Mouse (Mus musculus): Measurements from ENCODE around the gene Pabpc4l. TPM values are rescaled to one million over a fixed set of nuclear protein-coding genes. Genes with fewer than 3 reads are reported as not detected.
"Not testable (repeated sequence)": the region's sequence is repeated elsewhere in the genome, so short reads cannot be mapped to it uniquely, and the experiment has no call there.

The Pabpc4l gene
- total RNA-seq (2021), result under 1 TPM; 0.26 to 0.81 TPM
- long read RNA-seq, experiment 1, result 0 reads
- long read RNA-seq, experiment 2, result 0 reads

DNA sequence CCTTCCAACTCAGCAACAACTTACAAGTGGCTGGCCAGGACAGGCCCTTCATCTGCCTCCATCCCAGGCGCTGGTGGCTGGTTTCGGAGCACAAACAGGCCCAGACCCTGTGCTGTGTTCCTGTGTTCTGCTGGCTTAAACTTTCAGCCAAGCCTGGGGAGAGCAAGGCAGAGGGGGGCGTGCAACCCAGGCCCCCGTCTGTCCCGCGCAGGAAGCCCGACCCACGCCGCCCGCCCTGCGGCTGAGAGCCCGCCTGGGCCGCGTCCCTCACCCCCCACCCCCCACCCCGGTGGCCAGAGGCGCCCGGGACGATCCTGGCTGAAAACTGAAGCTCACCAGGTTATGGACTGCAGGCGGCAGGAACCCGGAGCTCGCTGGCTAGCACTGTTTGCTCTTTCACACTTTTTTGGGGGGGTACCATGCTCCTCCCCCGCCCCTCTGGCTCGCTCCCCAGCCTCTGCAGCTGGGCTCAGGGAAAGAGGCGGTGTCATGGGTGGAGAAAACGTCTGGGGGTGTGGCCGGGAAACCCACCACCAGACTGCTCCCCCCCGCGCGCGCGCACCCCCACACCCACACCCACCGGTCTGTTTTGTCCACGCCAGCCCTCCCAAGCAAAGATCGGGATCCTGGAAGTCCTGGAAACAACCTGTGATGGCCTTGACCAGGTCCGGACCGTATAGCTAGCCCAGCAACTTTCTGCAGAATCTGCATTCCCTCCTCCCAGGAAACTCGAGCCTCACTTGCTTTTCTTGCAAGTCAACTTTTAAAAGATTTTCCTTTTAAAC lies at the start of gene Pabpc4l:
TSS of gene Pabpc4l (minus strand) at position 739 of the 785 bp plus-strand sequence.
- peak in 1 of 2 experiments; percentile 9 for DNase-seq (ENCODE audit: extremely low spot score in 1 of 2, low spot score in 2 of 2)
- Histone ChIP-seq H3K4me3 (peak within 1 kb of the TSS; percentile 54), H3K27ac (no peak within 1 kb of the TSS)
- intact Hi-C loops (cut with DNase I), result no loop called here
- TF ChIP-seq CTCF (IDR thresholded peaks at IDR 0.05), result no peak

- no peak for TF ChIP-seq CTCF (IDR thresholded peaks at IDR 0.05)
- DNase-seq (ENCODE audit: extremely low spot score in 1 of 2, low spot score in 2 of 2), result no peak
- Histone ChIP-seq H3K27ac (no peak overlapping the region), H3K4me3 (no peak overlapping the region)
- intact Hi-C loops (cut with DNase I), result no loop called here
Observed at GRCm38 (mm10) chr3:46490989-46491259, 42.9 kb upstream of the Pabpc4l start.

GRCm38 (mm10) chr3:46490132-46490988 lies 42.3 kb upstream of the Pabpc4l start:
- no peak overlapping the region for H3K27ac ChIP-seq
- no peak for TF ChIP-seq CTCF (IDR thresholded peaks at IDR 0.05)
- DNase-seq (ENCODE audit: extremely low spot score in 1 of 2, low spot score in 2 of 2), result no peak
- no peak overlapping the region for H3K4me3 ChIP-seq
- intact Hi-C loops (cut with DNase I), result no loop called here

DNA sequence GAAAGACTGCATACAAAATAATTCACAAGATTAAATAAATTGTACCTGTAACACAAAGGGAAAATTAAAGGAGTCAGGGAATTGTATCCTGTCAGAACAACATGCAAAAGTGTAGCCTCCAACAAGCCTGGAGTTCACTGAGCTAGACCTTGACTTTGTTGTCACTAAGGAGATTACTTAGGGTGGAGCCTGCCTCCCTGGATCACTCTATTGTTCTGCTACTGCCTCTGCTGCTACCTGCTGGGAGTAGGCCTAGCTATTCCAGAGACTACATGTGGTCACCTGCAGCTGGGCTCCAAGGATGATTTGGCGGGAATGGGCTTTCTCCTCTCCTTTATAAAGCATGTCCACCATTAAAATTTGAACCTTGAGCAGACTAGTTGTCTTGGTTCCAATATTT lies 38.1 kb upstream of the Pabpc4l start:
- DNase-seq (ENCODE audit: extremely low spot score in 1 of 2, low spot score in 2 of 2); H3K4me3 ChIP-seq; H3K27ac ChIP-seq; intact Hi-C loops (cut with DNase I): not testable (repeated sequence)

- TF ChIP-seq CTCF (IDR thresholded peaks at IDR 0.05), result no peak
- intact Hi-C loops (cut with DNase I), result no loop called here
- no peak for DNase-seq (ENCODE audit: extremely low spot score in 1 of 2, low spot score in 2 of 2)
- H3K4me3 ChIP-seq, result peak overlapping the region; percentile 54
- H3K27ac ChIP-seq, result no peak overlapping the region
Observed at GRCm38 (mm10) chr3:46448266-46448532, 180 bp upstream of the Pabpc4l start.

DNA sequence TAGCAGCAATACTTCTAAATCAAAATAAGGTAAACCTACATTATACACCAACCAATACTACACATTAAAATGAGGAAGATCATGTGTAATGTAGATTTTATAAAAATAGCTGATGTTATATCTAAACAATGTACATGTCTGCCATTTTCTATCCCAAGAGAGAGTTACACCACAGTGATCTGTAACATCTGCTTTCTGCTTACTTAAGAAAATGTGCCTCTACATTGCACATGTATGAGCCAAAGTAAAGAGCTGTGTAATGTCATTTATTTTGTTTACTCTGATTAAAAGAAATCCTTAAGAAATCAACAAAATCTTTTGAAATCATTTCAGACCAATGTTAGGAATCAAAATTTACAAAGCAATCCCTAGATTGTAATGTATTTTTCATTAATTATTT lies 16.6 kb downstream of the Pabpc4l start:
- intact Hi-C loops (cut with DNase I), result no loop called here
- no peak overlapping the region for H3K4me3 ChIP-seq
- no peak overlapping the region for H3K27ac ChIP-seq
- no peak for DNase-seq (ENCODE audit: extremely low spot score in 1 of 2, low spot score in 2 of 2)
- TF ChIP-seq CTCF (IDR thresholded peaks at IDR 0.05), result no peak
